Mouse (Mus musculus): ENCODE data around the gene Olfr781.
"Not testable (repeated sequence)": the region's sequence is repeated elsewhere in the genome, so short reads cannot be mapped to it uniquely, and the experiment has no call there.

The Olfr781 gene

DNA sequence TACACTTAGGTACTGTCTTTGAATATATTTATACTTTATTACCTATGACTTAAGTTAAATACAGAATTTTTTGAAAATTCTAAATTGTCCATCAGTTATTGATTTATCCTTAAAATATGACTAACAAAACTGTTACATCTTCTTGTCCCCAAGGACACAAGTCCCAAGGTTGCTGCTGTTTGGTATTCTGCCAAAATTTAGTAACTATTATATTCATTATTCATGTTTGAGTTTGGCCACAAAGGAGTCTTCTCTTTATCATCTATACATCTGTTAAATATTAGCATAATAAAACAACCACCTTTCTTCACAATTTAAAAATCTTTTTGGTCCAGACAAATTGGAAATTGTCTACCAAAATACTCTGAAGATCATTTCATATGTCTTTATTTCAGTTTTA lies at the start of gene Olfr781:
Olfr781 (plus strand) TSS at position 301 of the 400 bp plus-strand sequence.
- DNase-seq (ENCODE audit: low read depth, low spot score), result no peak

GRCm38 (mm10) chr10:129312973-129313372 lies 15.7 kb upstream of the Olfr781 start:
- DNase-seq (ENCODE audit: low read depth, low spot score), result not testable (repeated sequence)

DNA sequence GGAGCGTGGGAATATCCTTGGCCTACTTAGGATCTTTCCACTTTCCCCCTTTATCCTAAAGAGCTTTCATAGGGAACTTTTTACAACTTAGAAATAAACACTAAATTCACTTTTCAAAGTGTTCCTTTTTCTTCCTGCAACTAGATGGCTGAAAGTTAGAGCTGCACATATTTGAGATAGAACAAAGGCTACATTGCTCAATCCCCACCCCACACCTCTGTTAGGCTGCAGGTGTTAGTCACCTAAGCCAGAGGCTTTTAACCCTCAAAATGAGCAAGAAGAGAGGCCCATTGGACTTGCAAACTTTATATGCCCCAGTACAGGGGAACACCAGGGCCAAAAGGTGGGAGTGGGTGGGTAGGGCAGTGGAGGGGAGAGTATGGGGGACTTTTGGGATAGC lies 15.1 kb upstream of the Olfr781 start:
- not testable (repeated sequence) for DNase-seq (ENCODE audit: low read depth, low spot score)

- DNase-seq (ENCODE audit: low read depth, low spot score), result no peak
These were observed 10.8 kb upstream of the Olfr781 start, which contains the start of gene Olfr780 for GRCm38 (mm10) chr10:129317817-129318216. Gene Olfr780, plus strand, starts transcription at chr10:129318117.

- no peak for DNase-seq (ENCODE audit: low read depth, low spot score)
These were observed 19.9 kb downstream of the Olfr781 start, which contains the start of gene Olfr782 for GRCm38 (mm10) chr10:129348550-129348949. Gene Olfr782, plus strand, starts transcription at chr10:129348850.

DNA sequence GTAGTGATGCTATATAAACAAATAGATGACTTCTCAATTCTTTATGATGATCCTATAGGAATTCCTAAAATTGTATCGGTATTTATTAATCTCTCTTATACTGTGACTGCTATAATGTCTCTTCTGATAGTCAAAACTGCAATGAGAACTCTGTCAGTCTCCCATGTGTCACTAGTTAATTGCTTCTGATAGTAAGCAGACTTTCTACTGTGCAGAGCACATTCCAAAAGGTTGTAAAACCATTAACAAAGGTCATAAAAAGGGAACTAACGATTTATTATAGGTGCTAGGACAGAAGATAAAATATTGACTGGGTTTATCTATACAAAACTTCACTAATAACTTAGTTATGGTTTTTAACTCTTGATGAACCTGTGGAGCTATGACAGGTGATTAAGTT lies 23.8 kb downstream of the Olfr781 start:
- not testable (repeated sequence) for DNase-seq (ENCODE audit: low read depth, low spot score)

DNA sequence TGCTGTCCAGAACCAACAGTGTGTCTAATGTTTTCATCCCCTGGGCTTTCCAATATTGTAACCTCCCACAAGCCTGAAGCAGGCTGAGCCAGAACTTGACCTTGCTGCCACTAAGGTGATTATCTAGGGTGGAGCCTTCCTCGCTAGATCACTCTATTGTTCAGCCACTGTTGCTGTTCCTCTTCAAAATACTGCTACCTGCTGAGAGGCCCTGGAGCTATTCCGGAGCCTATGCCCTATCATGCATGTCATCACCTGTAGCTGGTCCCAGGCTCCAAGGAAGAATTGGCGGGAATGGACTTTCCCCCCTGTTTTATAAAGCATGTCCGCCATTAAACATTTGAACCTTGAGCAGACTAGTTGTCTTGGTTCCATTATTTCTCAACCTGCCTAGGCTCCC lies 27.8 kb downstream of the Olfr781 start:
- not testable (repeated sequence) for DNase-seq (ENCODE audit: low read depth, low spot score)

DNA sequence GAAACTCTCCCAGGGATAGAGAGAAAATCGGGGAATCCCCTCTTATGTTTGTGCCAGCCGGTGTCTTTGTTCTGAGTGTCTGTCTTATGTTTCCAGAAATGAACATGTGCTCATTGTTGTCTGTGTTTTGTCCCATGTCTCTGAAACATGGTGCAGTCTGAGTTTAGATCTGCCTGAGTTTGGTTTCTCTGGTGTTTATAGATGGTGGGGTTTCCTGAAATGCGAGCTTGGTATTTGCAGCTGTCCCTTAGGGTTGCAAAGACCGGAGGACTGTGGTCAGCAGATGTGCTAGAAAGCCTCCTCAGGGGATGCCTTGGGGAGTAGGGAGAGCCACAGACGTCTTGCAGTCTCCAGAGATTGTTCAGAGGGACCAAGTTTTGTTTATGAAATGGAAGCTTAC lies 28.7 kb downstream of the Olfr781 start:
- no peak for DNase-seq (ENCODE audit: low read depth, low spot score)

GRCm38 (mm10) chr10:129374051-129374450 lies 45.4 kb downstream of the Olfr781 start:
- DNase-seq (ENCODE audit: low read depth, low spot score), result not testable (repeated sequence)
